Mouse (Mus musculus): Measurements from ENCODE around the gene Med15.
A peak's percentile ranks its signal among the peaks of the same experiment; 100 is the strongest.
"Not testable (repeated sequence)": the region's sequence is repeated elsewhere in the genome, so short reads cannot be mapped to it uniquely, and the experiment has no call there.

The Med15 gene

GRCm38 (mm10) chr16:17732841-17733340 lies at the start of gene Med15:
TSS of gene Med15 (minus strand) at chr16:17732891.
- no peak for DNase-seq (ENCODE audit: low spot score)

DNA sequence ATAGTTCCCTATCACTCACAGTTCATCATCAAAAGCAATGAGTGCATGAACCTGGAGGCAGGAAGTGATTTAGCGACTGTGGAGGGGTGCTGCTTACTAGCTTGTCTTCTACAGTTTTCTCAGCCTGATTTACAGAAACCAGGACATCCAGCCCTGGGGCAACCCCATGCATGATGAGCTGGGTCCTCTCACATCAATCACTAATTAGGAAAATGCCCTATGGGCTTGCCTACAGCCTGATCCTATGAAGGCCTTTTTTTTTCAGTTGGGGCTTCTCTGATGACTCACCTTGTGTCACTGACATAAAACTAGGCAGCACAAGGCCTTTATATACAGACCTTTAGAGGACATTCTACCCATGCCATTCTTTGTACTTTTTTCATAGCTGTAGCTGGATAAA lies 47.0 kb upstream of the Med15 start:
- no peak for DNase-seq (ENCODE audit: low spot score)

GRCm38 (mm10) chr16:17778223-17778622 lies 45.5 kb upstream of the Med15 start:
- DNase-seq (ENCODE audit: low spot score), result no peak

DNA sequence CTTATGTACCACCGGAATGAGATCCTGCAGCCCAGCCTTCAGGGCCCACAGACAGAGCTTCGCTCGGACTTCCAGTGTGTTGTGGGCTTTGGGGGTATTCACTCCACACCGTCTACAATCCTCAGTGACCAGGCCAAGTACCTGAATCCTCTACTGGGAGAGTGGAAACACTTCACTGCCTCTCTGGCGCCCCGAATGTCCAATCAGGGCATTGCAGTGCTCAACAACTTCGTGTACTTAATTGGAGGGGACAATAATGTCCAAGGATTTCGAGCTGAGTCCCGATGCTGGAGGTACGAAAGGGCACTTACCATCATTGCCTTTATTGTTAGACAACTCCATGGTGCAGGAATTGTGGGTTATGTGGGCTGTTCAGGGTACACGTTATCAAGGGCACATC lies 44.1 kb upstream of the Med15 start:
- DNase-seq (ENCODE audit: low spot score), result no peak

- DNase-seq (ENCODE audit: low spot score), result no peak
These were observed 38.6 kb upstream of the Med15 start for GRCm38 (mm10) chr16:17771117-17771865.

- DNase-seq (ENCODE audit: low spot score), result peak; percentile 37
These were observed 36.1 kb upstream of the Med15 start for GRCm38 (mm10) chr16:17768834-17769233.

- no peak for DNase-seq (ENCODE audit: low spot score)
These were observed 31.4 kb upstream of the Med15 start for GRCm38 (mm10) chr16:17764108-17764511.

- no peak for DNase-seq (ENCODE audit: low spot score)
These were observed 28.4 kb upstream of the Med15 start for GRCm38 (mm10) chr16:17761074-17761473.

- no peak for DNase-seq (ENCODE audit: low spot score)
These were observed 28.0 kb upstream of the Med15 start for GRCm38 (mm10) chr16:17760657-17761056.

DNA sequence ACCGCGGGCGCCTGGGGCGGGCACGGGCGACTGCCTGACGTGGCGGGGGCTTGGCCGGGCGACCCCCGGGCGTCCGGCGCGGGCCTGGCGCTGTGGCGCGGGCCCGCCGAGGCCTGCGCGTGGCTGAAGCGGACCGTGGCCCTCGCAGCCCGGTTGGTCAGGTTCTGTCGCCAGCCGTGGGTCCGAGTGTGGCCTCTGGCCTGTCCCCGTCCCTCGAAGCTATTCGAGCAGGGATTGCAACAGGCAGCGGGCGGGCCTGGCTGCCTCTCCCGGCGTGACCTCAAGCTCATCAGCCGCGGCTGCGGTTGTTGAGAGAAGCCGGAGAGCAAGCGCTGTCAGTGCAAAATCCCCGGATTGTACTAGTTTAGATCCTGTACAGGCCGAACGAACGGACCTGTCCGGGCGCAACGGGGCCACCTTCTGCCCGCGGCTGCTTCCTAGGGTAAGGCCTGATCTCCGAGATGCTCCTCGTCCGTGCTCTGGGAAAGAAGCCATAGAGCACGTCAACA lies 27.2 kb upstream of the Med15 start:
- DNase-seq (ENCODE audit: low spot score), result peak; percentile 41

- DNase-seq (ENCODE audit: low spot score), result peak; percentile 87
These were observed 26.7 kb upstream of the Med15 start, which contains the start of gene Klhl22 for GRCm38 (mm10) chr16:17759344-17759773. TSS of gene Klhl22 (plus strand) at chr16:17759618.

DNA sequence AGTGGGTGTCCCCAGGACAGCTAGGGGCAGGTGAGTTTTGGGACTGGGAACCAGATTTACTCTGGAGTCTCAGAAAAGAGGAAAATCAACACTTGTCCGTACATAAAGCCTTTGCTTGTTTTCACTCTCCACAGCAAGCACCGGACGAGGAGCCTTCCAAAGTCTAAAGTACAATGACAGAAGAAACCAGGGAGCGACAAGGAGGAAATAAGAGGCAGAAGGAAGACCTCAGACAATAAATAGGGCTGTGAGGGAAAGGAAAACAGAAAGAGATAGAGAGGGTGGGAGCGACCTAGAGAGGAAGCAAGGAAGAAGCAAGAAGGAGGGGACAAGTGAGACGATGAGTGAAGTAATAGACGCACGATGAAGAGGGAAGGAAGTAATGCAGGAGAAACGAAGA lies 26.2 kb upstream of the Med15 start:
- no peak for DNase-seq (ENCODE audit: low spot score)

- DNase-seq (ENCODE audit: low spot score), result no peak
These were observed 25.1 kb upstream of the Med15 start for GRCm38 (mm10) chr16:17757756-17758155.

DNA sequence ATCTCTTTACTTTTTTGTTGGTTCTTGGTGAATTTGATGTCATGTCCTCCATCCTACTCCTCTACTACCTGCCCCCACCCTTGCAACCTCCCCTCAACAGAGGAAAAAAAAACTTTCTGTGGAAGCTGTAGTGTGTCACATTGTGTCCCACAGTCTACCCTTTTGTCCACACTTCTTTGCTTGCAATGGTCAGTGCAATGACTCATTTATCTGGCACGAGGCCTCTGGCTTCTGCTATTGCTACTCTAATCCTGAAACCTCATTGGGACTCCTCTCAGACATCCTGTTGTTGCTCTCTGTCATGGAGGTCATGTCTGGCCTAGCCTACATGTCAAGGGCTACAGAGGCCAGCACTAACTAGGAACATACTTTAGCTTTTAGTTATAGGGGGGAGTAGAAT lies 21.0 kb upstream of the Med15 start:
- DNase-seq (ENCODE audit: low spot score), result no peak

- DNase-seq (ENCODE audit: low spot score), result no peak
These were observed 20.3 kb upstream of the Med15 start for GRCm38 (mm10) chr16:17753001-17753400.

- DNase-seq (ENCODE audit: low spot score), result no peak
These were observed 12.4 kb upstream of the Med15 start for GRCm38 (mm10) chr16:17745067-17745466.

DNA sequence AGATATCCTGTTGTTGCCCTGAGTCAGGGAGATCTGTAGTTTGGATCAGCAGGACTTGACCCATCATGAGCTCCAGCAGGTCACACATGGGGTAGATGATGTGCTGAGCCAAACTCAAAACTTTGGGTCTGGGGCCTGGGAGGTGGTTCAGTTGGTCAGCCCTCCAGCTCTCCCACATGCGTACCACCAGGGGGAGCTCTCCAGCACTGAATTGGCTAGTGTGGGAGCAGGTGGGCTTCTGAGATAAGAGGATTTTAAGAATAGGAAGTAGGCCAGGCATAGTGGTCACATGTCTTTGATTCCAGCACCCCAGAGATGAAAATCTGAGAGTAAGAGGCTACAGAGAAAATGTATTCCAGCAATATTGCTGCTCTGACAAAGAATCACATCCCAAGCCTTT lies 11.8 kb upstream of the Med15 start:
- DNase-seq (ENCODE audit: low spot score), result no peak

DNA sequence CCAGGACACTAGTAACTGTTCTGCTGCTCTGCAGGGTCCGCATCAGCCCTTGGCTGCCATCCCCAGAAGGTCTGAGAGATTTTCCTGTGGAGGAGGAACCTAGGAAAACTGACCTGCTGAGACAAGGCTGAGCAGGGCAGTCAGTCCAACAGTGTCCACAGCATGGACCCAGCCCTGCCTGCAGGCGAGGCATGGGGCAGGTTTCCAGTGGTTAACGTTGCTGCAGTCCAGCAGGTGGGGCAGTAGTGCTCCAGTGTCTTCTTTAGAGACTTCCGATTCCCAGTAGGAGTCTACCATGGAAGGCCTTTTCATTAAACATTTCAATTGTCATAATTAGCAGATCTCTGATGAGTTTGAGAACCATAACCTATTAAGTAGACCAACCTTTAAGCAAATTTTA lies 10.6 kb upstream of the Med15 start:
- DNase-seq (ENCODE audit: low spot score), result no peak

- no peak for DNase-seq (ENCODE audit: low spot score)
These were observed 10.1 kb upstream of the Med15 start for GRCm38 (mm10) chr16:17742810-17743209.

DNA sequence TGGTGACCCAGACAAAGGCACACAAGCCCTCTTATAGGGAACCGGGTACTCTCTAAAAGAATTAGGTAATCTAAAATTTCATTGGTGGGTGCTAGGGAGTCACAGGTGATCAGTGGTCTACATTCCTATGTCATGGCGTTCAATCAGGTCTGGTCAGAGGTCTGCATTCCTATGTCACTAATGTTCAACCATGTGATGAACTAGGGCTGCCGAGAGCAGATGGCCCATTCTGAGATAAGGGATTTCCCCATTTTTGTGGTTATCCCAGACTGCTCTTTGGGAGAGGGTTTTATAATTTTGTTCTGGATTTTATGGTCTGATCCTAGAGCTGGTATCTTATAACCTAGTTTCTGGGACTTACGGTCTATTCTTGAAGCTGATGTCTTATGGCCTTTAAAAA lies 7.4 kb upstream of the Med15 start:
- no peak for DNase-seq (ENCODE audit: low spot score)

GRCm38 (mm10) chr16:17736156-17736555 lies 3.5 kb upstream of the Med15 start:
- DNase-seq (ENCODE audit: low spot score), result no peak

DNA sequence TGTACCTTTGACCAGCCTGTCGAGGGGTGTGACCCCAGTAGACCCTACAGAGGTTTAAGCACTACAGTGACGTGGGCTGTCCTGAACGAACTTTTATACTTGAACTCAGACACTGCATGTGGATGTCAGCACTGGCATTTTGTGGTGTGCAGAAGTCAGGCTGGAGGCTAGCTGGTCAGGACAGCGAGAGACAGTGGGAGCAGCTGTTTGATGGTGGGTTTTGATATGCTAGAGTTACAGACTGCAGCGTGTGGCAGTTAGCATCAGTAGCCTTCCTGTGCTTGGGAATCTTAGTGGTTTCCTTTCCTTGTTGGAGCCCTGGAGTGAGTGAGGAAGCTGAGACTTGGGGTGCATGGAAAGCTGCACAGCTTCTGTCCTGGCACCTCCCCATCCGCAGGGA lies 2.2 kb upstream of the Med15 start:
- DNase-seq (ENCODE audit: low spot score), result not testable (repeated sequence)

DNA sequence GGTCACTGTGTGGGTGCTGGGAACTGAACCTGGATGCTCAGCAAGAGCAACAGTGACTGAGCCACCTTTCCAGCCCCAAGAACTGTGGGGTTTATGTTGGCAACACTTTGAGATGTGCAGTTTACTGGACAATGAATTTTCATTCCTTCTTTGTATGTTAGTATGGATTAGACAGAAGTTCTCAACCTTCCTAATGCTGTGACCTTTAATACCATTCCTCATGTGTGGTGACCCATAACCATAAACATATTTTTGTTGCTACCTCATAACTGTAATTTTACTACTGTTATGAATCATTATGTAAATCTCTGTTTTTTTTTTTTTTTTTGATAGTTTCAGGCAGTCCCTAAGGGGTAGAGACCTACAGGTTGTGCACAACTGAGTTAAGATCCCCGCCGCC lies 955 bp upstream of the Med15 start:
- no peak for DNase-seq (ENCODE audit: low spot score)

- no peak for DNase-seq (ENCODE audit: low spot score)
These were observed 260 bp downstream of the Med15 start for GRCm38 (mm10) chr16:17732431-17732830.
